Mouse (Mus musculus) mouse embryonic stem cell (cell line): ENCODE data around the gene Btbd35f22.
"Not testable (repeated sequence)": the region's sequence is repeated elsewhere in the genome, so short reads cannot be mapped to it uniquely, and the experiment has no call there.

Experiments used
- in situ Hi-C, 2 experiments: fragments of 300-500 bp; cut with MboI; formaldehyde crosslinking; loops; 1 replicate in 1 of 2; 3 replicates in 1 of 2; pipeline ENCODE4 v1.14.3; 2019 to 2020; ENCODE audit warnings: low sequenced_read_pairs in 2 of 2, low pct_unique_long_range_greater_than_20kb in 1 of 2, mixed read lengths in 1 of 2; ENCODE audit not compliant: unreplicated experiment in 1 of 2

Gene Btbd35f22

DNA sequence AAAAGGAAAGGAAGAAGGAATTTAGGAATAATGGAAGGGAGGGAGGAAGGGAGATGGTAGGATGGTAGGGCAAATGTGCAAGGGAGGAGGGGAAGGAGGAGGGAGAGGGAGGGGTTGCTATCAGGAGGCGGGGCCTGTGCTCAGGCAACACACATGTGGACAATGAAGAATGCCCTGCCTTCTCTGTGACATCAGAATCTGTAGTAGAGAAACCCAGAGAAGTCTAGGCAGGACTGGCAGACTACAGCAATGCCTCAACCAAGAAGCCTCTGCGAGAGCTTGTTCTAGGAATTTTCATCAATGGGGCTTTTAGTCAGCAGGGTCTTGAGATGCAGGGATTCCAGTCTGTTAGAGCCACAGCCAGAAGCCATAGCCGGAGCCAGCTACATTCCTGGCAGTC lies at the start of gene Btbd35f22:
Btbd35f22 (plus strand) TSS at position 301 of the 400 bp plus-strand sequence.
- in situ Hi-C loops = not testable (repeated sequence)
